Mouse (Mus musculus) stomach, postnatal 0 days (tissue): ENCODE measurements at regions not wholly inside any gene's neighbourhood (a gene's known extent, or its start where the extent isn't known, plus 50 kb on each side); places are given as distances from the start of the nearest gene placed in this dataset.

Experiments
- ATAC-seq: fragments of 200-750 bp; cut with Nextera tagmentation; 2 replicates; pipeline ENCODE4 v1.8.0; 2017; ENCODE audit not compliant: low FRiP score, low TSS enrichment
- DNase-seq: peaks from one replicate; pipeline ENCODE4 v3.0.0-alpha.2; 2016; ENCODE audit warnings: low spot score
- H3K27ac ChIP-seq: fragments of 300-500 bp; sonication (generic); replicated peaks from 2 replicates; pipeline ENCODE4 v1.5.1; 2014; ENCODE audit warnings: mild to moderate bottlenecking, control low read depth
- H3K27me3 ChIP-seq: fragments of 300-500 bp; sonication (generic); 2 replicates; pipeline ENCODE4 v1.6.1; 2014; ENCODE audit warnings: low read length; ENCODE audit not compliant: control insufficient read depth, insufficient read depth
- H3K36me3 ChIP-seq: fragments of 300-500 bp; sonication (generic); 2 replicates; pipeline ENCODE4 v1.6.1; 2014; ENCODE audit warnings: low read length, mixed read lengths; ENCODE audit not compliant: control insufficient read depth, insufficient read depth
- H3K4me1 ChIP-seq: fragments of 300-500 bp; sonication (generic); replicated peaks from 2 replicates; pipeline ENCODE4 v1.6.1; 2014; ENCODE audit warnings: antibody characterized with exemption; ENCODE audit not compliant: control insufficient read depth, insufficient read depth
- H3K4me2 ChIP-seq: fragments of 300-500 bp; sonication (generic); replicated peaks from 2 replicates; pipeline ENCODE4 v1.6.1; 2014; ENCODE audit warnings: low read depth, mild to moderate bottlenecking, control low read depth, moderate library complexity
- H3K4me3 ChIP-seq: fragments of 300-500 bp; sonication (generic); 2 replicates; pipeline ENCODE4 v1.5.1; 2014; ENCODE audit warnings: low read depth, low read length, control low read depth
- H3K9ac ChIP-seq: fragments of 300-500 bp; sonication (generic); 2 replicates; pipeline ENCODE4 v1.6.1; 2014; ENCODE audit warnings: mild to moderate bottlenecking, low read length, control low read depth, mixed read lengths
- H3K9me3 ChIP-seq: fragments of 300-500 bp; sonication (generic); 2 replicates; pipeline ENCODE4 v1.6.1; 2016; ENCODE audit warnings: low read length; ENCODE audit not compliant: control insufficient read depth
- CTCF ChIP-seq: IDR thresholded peaks from 2 replicates; pipeline ENCODE4 v1.5.1; 2016; ENCODE audit warnings: antibody characterized with exemption, low read depth, mild to moderate bottlenecking, moderate library complexity
- EP300 ChIP-seq: optimal IDR thresholded peaks from 2 replicates; pipeline ENCODE3; 2016; ENCODE audit warnings: antibody characterized with exemption
- WGBS: fragments of 180-500 bp; shearing (Covaris S2); extraction: QIAGEN DNeasy Blood & Tissue Kit; methylation state at CpG from one replicate; pipeline ENCODE4 v1.1.7; 2014; 5-methylcytosine and 5-hydroxymethylcytosine counted together

GRCm38 (mm10) chr17:84010492-84011060 lies 162.8 kb upstream of the Haao start:
- WGBS: 60% methylated on average over 3 of the region's 3 CpGs
- ATAC-seq (peak; percentile 51; the same call in 1 of the 2 replicates), DNase-seq (peak; percentile 52)
- Histone ChIP-seq H3K27me3 (no peaks in the 10 kb centered on the region), H3K36me3 (no peaks in the 10 kb centered on the region), H3K9me3 (no peaks in the 10 kb centered on the region), H3K9ac (no peak overlapping the region), H3K27ac (peak overlapping the region; percentile 88), H3K4me3 (no peak overlapping the region), H3K4me1 (0 out of 2 replicates have a peak, but pooled peaks cover 4% of the 10 kb centered on the region), H3K4me2 (no peak overlapping the region)
- TF ChIP-seq CTCF (no peak), EP300 (no peak)

- DNase-seq (peak; percentile 15), ATAC-seq (no peak)
- H3K36me3 ChIP-seq: no peaks in the 10 kb centered on the region
- peak overlapping the region; percentile 70 for H3K27ac ChIP-seq
- 0 out of 2 replicates have a peak, but pooled peaks cover 4% of the 10 kb centered on the region for H3K4me1 ChIP-seq
- TF ChIP-seq EP300 (no peak), CTCF (no peak)
- H3K9me3 ChIP-seq: no peaks in the 10 kb centered on the region
- no peaks in the 10 kb centered on the region for H3K27me3 ChIP-seq
- H3K4me2 ChIP-seq: no peak overlapping the region
- WGBS: 85% methylated on average over 7 of the region's 7 CpGs
- no peak overlapping the region for H3K4me3 ChIP-seq
- no peak overlapping the region for H3K9ac ChIP-seq
Observed at GRCm38 (mm10) chr17:84009966-84010365, 162.2 kb upstream of the Haao start.

- Histone ChIP-seq H3K4me1 (0 out of 2 replicates have a peak, but pooled peaks cover 2% of the 10 kb centered on the region), H3K27ac (peak overlapping the region; percentile 70), H3K27me3 (no peaks in the 10 kb centered on the region), H3K4me3 (no peak overlapping the region), H3K4me2 (no peak overlapping the region), H3K36me3 (no peaks in the 10 kb centered on the region), H3K9ac (no peak overlapping the region), H3K9me3 (no peaks in the 10 kb centered on the region)
- DNase-seq (peak; percentile 29), ATAC-seq (no peak; the same call in 1 of the 2 replicates)
- 84% methylated on average over 8 of the region's 8 CpGs for WGBS
- TF ChIP-seq CTCF: no peak
- TF ChIP-seq EP300: no peak
Observed at GRCm38 (mm10) chr17:84009194-84009593, 161.4 kb upstream of the Haao start.

GRCm38 (mm10) chr17:84008682-84009052 lies 160.9 kb upstream of the Haao start:
- 56% methylated on average over 7 of the region's 7 CpGs for WGBS
- Histone ChIP-seq H3K4me3 (no peak overlapping the region), H3K4me2 (no peak overlapping the region), H3K9ac (no peak overlapping the region), H3K4me1 (0 out of 2 replicates have a peak, but pooled peaks cover 2% of the 10 kb centered on the region), H3K36me3 (no peaks in the 10 kb centered on the region), H3K27ac (peak overlapping the region; percentile 70), H3K27me3 (no peaks in the 10 kb centered on the region), H3K9me3 (no peaks in the 10 kb centered on the region)
- DNase-seq: no peak
- peak; percentile 6; the same call in 1 of the 2 replicates for ATAC-seq
- TF ChIP-seq CTCF (no peak), EP300 (no peak)

GRCm38 (mm10) chr17:84008035-84008681 lies 160.4 kb upstream of the Haao start:
- Histone ChIP-seq H3K36me3 (no peaks in the 10 kb centered on the region), H3K4me3 (no peak overlapping the region), H3K4me1 (0 out of 2 replicates have a peak, but pooled peaks cover 2% of the 10 kb centered on the region), H3K4me2 (no peak overlapping the region), H3K9ac (no peak overlapping the region), H3K27me3 (no peaks in the 10 kb centered on the region), H3K9me3 (no peaks in the 10 kb centered on the region), H3K27ac (peak overlapping the region; percentile 70; the same call in 1 of the 2 replicates)
- WGBS: 68% methylated on average over 12 of the region's 12 CpGs
- TF ChIP-seq EP300 (no peak), CTCF (peak; percentile 35)
- ATAC-seq: peak; percentile 79
- peak; percentile 74 for DNase-seq

- H3K27me3 ChIP-seq: no peaks in the 10 kb centered on the region
- H3K9ac ChIP-seq: no peak overlapping the region
- 87% methylated on average over 9 of the region's 9 CpGs for WGBS
- ATAC-seq: no peak
- 0 out of 2 replicates have a peak, but pooled peaks cover 2% of the 10 kb centered on the region for H3K4me1 ChIP-seq
- no peaks in the 10 kb centered on the region for H3K36me3 ChIP-seq
- H3K4me3 ChIP-seq: no peak overlapping the region
- H3K4me2 ChIP-seq: no peak overlapping the region
- no peak overlapping the region for H3K27ac ChIP-seq
- TF ChIP-seq CTCF: no peak
- no peak for TF ChIP-seq EP300
- H3K9me3 ChIP-seq: no peaks in the 10 kb centered on the region
- no peak for DNase-seq
Observed at GRCm38 (mm10) chr17:84006748-84007147, 159.0 kb upstream of the Haao start.
